Mouse (Mus musculus) MEL (cell line): ENCODE measurements around the gene Unc45a. TPM values are rescaled to one million over a fixed set of nuclear protein-coding genes. Genes with fewer than 3 reads are reported as not detected.

Experiments
- DNase-seq: peaks from one replicate; pipeline ENCODE4 v3.0.0; 2011; ENCODE audit warnings: low read depth, low spot score
- H3K27ac ChIP-seq: 2 replicates; pipeline ENCODE4 v1.5.1; 2012; ENCODE audit warnings: low read depth, mild to moderate bottlenecking, control low read depth, low read length, moderate library complexity; ENCODE audit not compliant: control insufficient read depth
- H3K27me3 ChIP-seq, 2 experiments: fragments of 150-350 bp in 1 of 2; sonication (generic) in 1 of 2; 2 replicates each; pipeline ENCODE4 v1.6.1; 2012; ENCODE audit warnings: low read length in 2 of 2, mild to moderate bottlenecking in 2 of 2, improper control_type of control experiment in 1 of 2, moderate library complexity in 1 of 2; ENCODE audit not compliant: insufficient read depth in 2 of 2, control insufficient read depth in 1 of 2
- H3K36me3 ChIP-seq, 2 experiments: 2 replicates each; pipeline ENCODE4 v1.6.1; 2012 to 2014; ENCODE audit warnings: low read length in 2 of 2, improper control_type of control experiment in 1 of 2, inconsistent platforms in 1 of 2, mild to moderate bottlenecking in 1 of 2; ENCODE audit not compliant: insufficient read depth in 2 of 2, control insufficient read depth in 1 of 2
- H3K4me1 ChIP-seq, 2 experiments: fragments of 150-350 bp in 1 of 2; sonication (generic) in 1 of 2; 2 replicates each; pipeline ENCODE4 v1.6.1; 2012; ENCODE audit warnings: low read length in 2 of 2, improper control_type of control experiment in 1 of 2, mild to moderate bottlenecking in 1 of 2; ENCODE audit not compliant: insufficient read depth in 2 of 2, control insufficient read depth in 1 of 2
- H3K4me3 ChIP-seq, 2 experiments: fragments of 150-350 bp in 1 of 2; sonication (generic) in 1 of 2; 2 replicates each; pipeline ENCODE4 v1.5.1; 2012; ENCODE audit warnings: low read depth in 2 of 2, low read length in 2 of 2, mild to moderate bottlenecking in 2 of 2, moderate library complexity in 2 of 2, control low read depth in 1 of 2, improper control_type of control experiment in 1 of 2; ENCODE audit not compliant: control insufficient read depth in 1 of 2, insufficient read depth in 1 of 2
- H3K79me2 ChIP-seq: 2 replicates; pipeline ENCODE4 v1.6.1; 2012; ENCODE audit warnings: mild to moderate bottlenecking, low read length, moderate library complexity; ENCODE audit not compliant: control insufficient read depth, poor library complexity, insufficient read depth
- H3K9ac ChIP-seq: 2 replicates; pipeline ENCODE4 v1.6.1; 2012; ENCODE audit warnings: low read depth, mild to moderate bottlenecking, control low read depth, low read length, moderate library complexity; ENCODE audit not compliant: control insufficient read depth, poor library complexity, severe bottlenecking
- H3K9me3 ChIP-seq: fragments of 150-350 bp; sonication (generic); replicated peaks from 2 replicates; pipeline ENCODE4 v1.6.1; 2012; ENCODE audit warnings: mild to moderate bottlenecking, low read length, improper control_type of control experiment, moderate library complexity; ENCODE audit not compliant: insufficient read depth
- CHD1 ChIP-seq: IDR thresholded peaks from 2 replicates; pipeline ENCODE4 v1.6.1; 2012; ENCODE audit warnings: low read depth, mild to moderate bottlenecking, inconsistent platforms, low read length, improper control_type of control experiment
- GABPA ChIP-seq: IDR thresholded peaks from 2 replicates; pipeline ENCODE4 v1.6.1; 2012; ENCODE audit warnings: low read depth, mild to moderate bottlenecking, inconsistent platforms, low read length, improper control_type of control experiment, moderate library complexity
- HCFC1 ChIP-seq: IDR thresholded peaks from 2 replicates; pipeline ENCODE4 v1.6.1; 2012; ENCODE audit warnings: low read depth, mild to moderate bottlenecking, inconsistent platforms, low read length, improper control_type of control experiment, moderate library complexity
- JUND ChIP-seq: IDR thresholded peaks from 2 replicates; pipeline ENCODE4 v1.6.1; 2011; ENCODE audit warnings: low read depth, mild to moderate bottlenecking, improper control_type of control experiment, low read length
- MAFK ChIP-seq: IDR thresholded peaks from 2 replicates; pipeline ENCODE4 v1.6.1; 2011; ENCODE audit warnings: low read depth, mild to moderate bottlenecking, low read length, improper control_type of control experiment, borderline replicate concordance
- MAX ChIP-seq: IDR thresholded peaks from 2 replicates; pipeline ENCODE4 v1.6.1; 2011; ENCODE audit warnings: low read length, improper control_type of control experiment
- MEF2A ChIP-seq: IDR thresholded peaks from 2 replicates; pipeline ENCODE4 v1.6.1; 2014; ENCODE audit warnings: low read depth, mild to moderate bottlenecking, inconsistent platforms, low read length, improper control_type of control experiment; ENCODE audit not compliant: poor library complexity, insufficient replicate concordance, severe bottlenecking; ENCODE audit errors: extremely low read depth
- MXI1 ChIP-seq: IDR thresholded peaks from 2 replicates; pipeline ENCODE4 v1.6.1; 2011; ENCODE audit warnings: mild to moderate bottlenecking, low read depth, low read length, improper control_type of control experiment
- MYC ChIP-seq: IDR thresholded peaks from 2 replicates; pipeline ENCODE4 v1.6.1; 2011; ENCODE audit warnings: low read depth, mild to moderate bottlenecking, low read length, improper control_type of control experiment, moderate library complexity
- POLR2AphosphoS5 ChIP-seq: IDR thresholded peaks from 2 replicates; pipeline ENCODE4 v1.6.1; 2012; ENCODE audit warnings: low read depth, borderline replicate concordance, mild to moderate bottlenecking, inconsistent platforms, low read length, moderate library complexity, mixed read lengths
- RCOR1 ChIP-seq: IDR thresholded peaks from 2 replicates; pipeline ENCODE4 v1.6.1; 2012; ENCODE audit warnings: low read depth, mild to moderate bottlenecking, inconsistent platforms, low read length, improper control_type of control experiment
- SIN3A ChIP-seq: IDR thresholded peaks from 2 replicates; pipeline ENCODE4 v1.6.1; 2012; ENCODE audit warnings: low read length, improper control_type of control experiment, inconsistent platforms
- SMC3 ChIP-seq: IDR thresholded peaks from 2 replicates; pipeline ENCODE4 v1.6.1; 2011; ENCODE audit warnings: low read depth, low read length, improper control_type of control experiment
- UBTF ChIP-seq: IDR thresholded peaks from 2 replicates; pipeline ENCODE4 v1.6.1; 2012; ENCODE audit warnings: low read depth, mild to moderate bottlenecking, inconsistent platforms, low read length, improper control_type of control experiment, moderate library complexity, borderline replicate concordance; ENCODE audit not compliant: insufficient read depth
- USF2 ChIP-seq, 2 experiments: IDR thresholded peaks; 2 replicates each; pipeline ENCODE4 v1.6.1; 2011 to 2012; ENCODE audit warnings: improper control_type of control experiment in 2 of 2, low read length in 2 of 2, borderline replicate concordance in 1 of 2, inconsistent platforms in 1 of 2, low read depth in 1 of 2, mild to moderate bottlenecking in 1 of 2; ENCODE audit not compliant: insufficient read depth in 1 of 2
- ZC3H11A ChIP-seq: IDR thresholded peaks from 2 replicates; pipeline ENCODE4 v1.6.1; 2012; ENCODE audit warnings: low read depth, mild to moderate bottlenecking, inconsistent platforms, low read length, improper control_type of control experiment
- ZKSCAN1 ChIP-seq: IDR thresholded peaks from 2 replicates; pipeline ENCODE4 v1.6.1; 2012; ENCODE audit warnings: low read depth, mild to moderate bottlenecking, inconsistent platforms, low read length, improper control_type of control experiment, moderate library complexity
- ZNF384 ChIP-seq: IDR thresholded peaks from 2 replicates; pipeline ENCODE4 v1.6.1; 2012; ENCODE audit warnings: low read depth, mild to moderate bottlenecking, inconsistent platforms, low read length, improper control_type of control experiment
- polyA plus RNA-seq, 2 experiments: library from polyadenylated mRNA; stranded (reverse) in 1 of 2; unstranded in 1 of 2; fragments of >175 nt in 1 of 2; fragments of >200 nt in 1 of 2; gene quantifications; 2 replicates each; pipeline versions ENCODE4 v1.2.1 to v1.2.4; 2012; ENCODE audit warnings: low replicate concordance in 2 of 2, low read depth in 1 of 2; ENCODE audit not compliant: insufficient read length in 2 of 2, insufficient read depth in 1 of 2, missing spikeins in 1 of 2
- total RNA-seq: library from RNA; depleted of rRNA; stranded (reverse); fragments of 300-350 nt; gene quantifications from 2 replicates; pipeline ENCODE4 v1.2.3, GENCODE M21; 2012

The Unc45a gene
- total and polyA plus RNA-seq, 3 experiments = 26.1 to 28.2 TPM; not detected in 1

DNA sequence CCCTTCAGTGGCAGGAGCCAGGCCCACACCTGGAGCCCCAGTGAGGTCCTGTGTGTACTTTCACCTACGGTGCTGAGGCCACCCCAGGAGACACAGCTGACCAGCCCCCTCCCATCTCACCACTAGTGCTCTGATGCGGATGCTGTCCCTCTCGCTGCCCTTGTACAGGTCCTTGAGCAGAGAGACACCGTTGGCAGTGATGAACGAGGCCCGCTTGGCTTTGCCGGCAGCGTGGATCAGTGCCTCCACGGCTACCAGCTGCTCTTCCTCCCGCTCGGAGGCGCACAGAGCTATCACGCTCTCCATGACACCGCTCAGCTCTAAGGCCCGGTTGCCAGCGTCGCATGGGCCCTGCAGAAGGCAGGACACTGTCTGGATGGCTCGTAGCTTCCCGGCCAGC, 9.4 kb downstream of the Unc45a start:
- Histone ChIP-seq H3K36me3 (peaks cover 0 to 12% of the 10 kb centered on the region in 2 experiments; a peak in 2 of 4 replicates), H3K27me3 (no peaks in the 10 kb centered on the region), H3K27ac (no peak overlapping the region), H3K9me3 (no peaks in the 10 kb centered on the region), H3K9ac (no peak overlapping the region), H3K4me3 (no peak overlapping the region), H3K79me2 (no peaks in the 10 kb centered on the region), H3K4me1 (no peaks in the 10 kb centered on the region)
- TF ChIP-seq MAFK (no peak), USF2 (IDR thresholded peaks at IDR 0.05; ENCODE audit: borderline replicate concordance in 1 of 2, insufficient read depth in 1 of 2, low read depth in 1 of 2, low read length in 2 of 2) (no peak), GABPA (no peak), ZC3H11A (no peak), SIN3A (no peak), CHD1 (no peak), ZKSCAN1 (no peak), MXI1 (no peak), MEF2A (no peak), HCFC1 (no peak), SMC3 (no peak), MAX (no peak), UBTF (no peak), RCOR1 (no peak), MYC (no peak), POLR2AphosphoS5 (no peak), ZNF384 (no peak)
- DNase-seq = no peak

GRCm38 (mm10) chr7:80330278-80330677, 10.5 kb downstream of the Unc45a start:
- no peak overlapping the region for H3K27ac ChIP-seq
- peaks cover 0 to 12% of the 10 kb centered on the region in 2 experiments; a peak in 2 of 4 replicates for H3K36me3 ChIP-seq
- H3K4me1 ChIP-seq = no peaks in the 10 kb centered on the region
- no peak for TF ChIP-seq JUND
- TF ChIP-seq, all 39 proteins: peak for 0
- no peak overlapping the region for H3K4me3 ChIP-seq
- no peaks in the 10 kb centered on the region for H3K27me3 ChIP-seq
- no peaks in the 10 kb centered on the region for H3K79me2 ChIP-seq
- DNase-seq = no peak
- no peak overlapping the region for H3K9ac ChIP-seq
- H3K9me3 ChIP-seq = no peaks in the 10 kb centered on the region
